Mouse (Mus musculus) ES-E14 (cell line): ENCODE measurements around the gene Tfdp2. TPM values are rescaled to one million over a fixed set of nuclear protein-coding genes. Genes with fewer than 3 reads are reported as not detected.

ENCODE experiments used
- DNase-seq: peaks from one replicate; pipeline ENCODE4 v3.0.0-alpha.2; 2013; ENCODE audit warnings: low read depth, low spot score
- H3K27ac ChIP-seq: 2 replicates; pipeline ENCODE4 v1.5.1; 2012; ENCODE audit warnings: low read depth, mild to moderate bottlenecking, low read length, moderate library complexity, mixed read lengths; ENCODE audit not compliant: poor library complexity, insufficient read depth, severe bottlenecking
- H3K36me3 ChIP-seq: 2 replicates; pipeline ENCODE4 v1.6.1; 2012; ENCODE audit warnings: mild to moderate bottlenecking, low read length, moderate library complexity, mixed read lengths; ENCODE audit not compliant: control insufficient read depth, poor library complexity, insufficient read depth, severe bottlenecking
- H3K4me1 ChIP-seq, 2 experiments: fragments of 150-350 bp in 1 of 2; sonication (generic) in 1 of 2; 2 replicates each; pipeline ENCODE4 v1.6.1; 2012; ENCODE audit warnings: low read length in 2 of 2, mild to moderate bottlenecking in 1 of 2, mixed read lengths in 1 of 2; ENCODE audit not compliant: control insufficient read depth in 2 of 2, insufficient read depth in 2 of 2, poor library complexity in 1 of 2
- H3K4me3 ChIP-seq, 2 experiments: fragments of 150-350 bp in 1 of 2; sonication (generic) in 1 of 2; 2 replicates each; pipeline ENCODE4 v1.5.1; 2012; ENCODE audit warnings: low read length in 2 of 2, low read depth in 1 of 2, mild to moderate bottlenecking in 1 of 2, mixed read lengths in 1 of 2; ENCODE audit not compliant: insufficient read depth in 1 of 2, poor library complexity in 1 of 2, severe bottlenecking in 1 of 2
- H3K9ac ChIP-seq: 2 replicates; pipeline ENCODE4 v1.6.1; 2012; ENCODE audit warnings: low read depth, mild to moderate bottlenecking, low read length, mixed read lengths; ENCODE audit not compliant: poor library complexity, insufficient read depth, severe bottlenecking
- H3K9me3 ChIP-seq: fragments of 150-350 bp; sonication (generic); 2 replicates; pipeline ENCODE4 v1.6.1; 2012; ENCODE audit warnings: low read depth, mild to moderate bottlenecking, low read length; ENCODE audit not compliant: control insufficient read depth, insufficient read depth
- CHD2 ChIP-seq: IDR thresholded peaks from 2 replicates; pipeline ENCODE4 v1.6.1; 2014; ENCODE audit warnings: mild to moderate bottlenecking, low read depth, low read length, inconsistent platforms
- HCFC1 ChIP-seq: IDR thresholded peaks from 2 replicates; pipeline ENCODE4 v1.6.1; 2012; ENCODE audit warnings: low read length, inconsistent platforms, borderline replicate concordance; ENCODE audit not compliant: insufficient read depth
- MAFK ChIP-seq: IDR thresholded peaks from 2 replicates; pipeline ENCODE4 v1.6.1; 2014; ENCODE audit warnings: mild to moderate bottlenecking, low read depth, low read length, inconsistent platforms; ENCODE audit not compliant: insufficient read depth
- ZC3H11A ChIP-seq: IDR thresholded peaks from 2 replicates; pipeline ENCODE4 v1.6.1; 2012; ENCODE audit warnings: low read depth, mild to moderate bottlenecking, inconsistent platforms, low read length, borderline replicate concordance
- ZNF384 ChIP-seq: IDR thresholded peaks from 2 replicates; pipeline ENCODE4 v1.6.1; 2012; ENCODE audit warnings: low read depth, low read length, inconsistent platforms
- in situ Hi-C, 2 experiments: fragments of 600-800 bp; cut with MboI; formaldehyde crosslinking; loops; one replicate each; pipeline ENCODE4 v1.15.1; 2025; ENCODE audit warnings: low sequenced_read_pairs in 2 of 2, inconsistent platforms in 1 of 2; ENCODE audit not compliant: unreplicated experiment in 2 of 2
- total RNA-seq: library from RNA; depleted of rRNA; stranded (reverse); fragments of 300-350 nt; gene quantifications from 2 replicates; pipeline ENCODE4 v1.2.3, GENCODE M21; 2012; rRNA removed

Tfdp2 gene
- total RNA-seq, 1 experiment = 45.6 TPM

DNA sequence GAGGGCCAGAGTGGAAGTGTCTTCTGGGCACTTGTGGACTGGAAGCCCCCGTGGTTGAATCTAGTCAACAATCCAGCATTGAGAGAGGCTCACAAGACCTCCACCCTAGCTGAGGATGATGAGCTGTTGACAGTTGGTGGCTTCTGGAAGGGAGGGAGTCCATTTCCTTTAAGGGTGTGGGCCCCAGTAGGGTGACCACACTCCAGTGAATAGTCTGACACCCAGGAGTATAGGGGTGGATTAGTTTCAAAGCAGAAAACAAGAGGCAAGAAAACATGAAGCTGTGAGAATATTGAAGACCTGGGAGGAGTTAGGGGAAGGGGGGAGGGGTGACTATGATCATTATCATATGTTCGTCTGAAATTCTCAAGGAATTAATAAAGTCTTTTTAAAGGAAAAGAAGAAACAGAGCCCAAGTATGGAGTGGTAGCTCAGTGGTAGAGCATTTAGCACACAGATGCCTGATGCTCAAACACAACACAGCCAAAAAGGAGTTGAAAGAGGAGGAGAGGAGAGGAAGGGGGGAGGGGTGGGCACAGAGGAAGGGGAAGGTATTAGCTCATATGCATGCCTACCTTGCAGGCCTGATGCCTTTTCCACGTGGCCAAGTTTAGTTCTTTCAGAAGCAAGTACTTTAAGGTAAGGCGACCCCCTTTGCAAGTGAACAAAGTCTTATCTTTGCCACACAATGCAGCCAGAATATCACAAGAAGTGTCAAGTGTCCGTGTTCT is 173.7 kb downstream of the Tfdp2 start:
- no peaks in the 10 kb centered on the region for H3K9me3 ChIP-seq
- H3K4me1 ChIP-seq = peaks cover 0 to 10% of the 10 kb centered on the region in 2 experiments; a peak in 3 of 4 replicates
- no peak overlapping the region for H3K27ac ChIP-seq
- no peaks in the 10 kb centered on the region for H3K36me3 ChIP-seq
- DNase-seq = no peak
- H3K4me3 ChIP-seq = no peak overlapping the region
- TF ChIP-seq ZNF384 = no peak
- TF ChIP-seq MAFK = no peak
- no peak for TF ChIP-seq CHD2
- no peak for TF ChIP-seq ZC3H11A
- TF ChIP-seq HCFC1 = no peak
- H3K9ac ChIP-seq = no peak overlapping the region
- in situ Hi-C loops = no loop called here

- in situ Hi-C loops = no loop called here
- Histone ChIP-seq H3K4me3 (no peak overlapping the region), H3K27ac (no peak overlapping the region), H3K9ac (no peak overlapping the region), H3K9me3 (no peaks in the 10 kb centered on the region), H3K4me1 (peaks cover 0 to 8% of the 10 kb centered on the region in 2 experiments; a peak in 3 of 4 replicates), H3K36me3 (no peaks in the 10 kb centered on the region)
- TF ChIP-seq HCFC1 = no peak
- TF ChIP-seq CHD2 = no peak
- TF ChIP-seq ZNF384 = no peak
- no peak for TF ChIP-seq ZC3H11A
- no peak for TF ChIP-seq MAFK
- DNase-seq = no peak
Measured at GRCm38 (mm10) chr9:96371075-96371474, 175.0 kb downstream of the Tfdp2 start.

Other genes with a start within 250 kb of the Tfdp2 start
- 15.2 and 16.5 TPM in 2 replicates for gene Xrn1, start 241.5 kb upstream of the Tfdp2 start, total RNA-seq
- gene Gk5, start 76.9 kb upstream of the Tfdp2 start, total RNA-seq = 12.7 and 13.2 TPM in 2 replicates
- 131 and 132 TPM in 2 replicates for gene Atp1b3, start 168.2 kb downstream of the Tfdp2 start, total RNA-seq